Mouse (Mus musculus): ENCODE data around the gene Arf3.
"Not testable (repeated sequence)": the region's sequence is repeated elsewhere in the genome, so short reads cannot be mapped to it uniquely, and the experiment has no call there.

Arf3 gene

DNA sequence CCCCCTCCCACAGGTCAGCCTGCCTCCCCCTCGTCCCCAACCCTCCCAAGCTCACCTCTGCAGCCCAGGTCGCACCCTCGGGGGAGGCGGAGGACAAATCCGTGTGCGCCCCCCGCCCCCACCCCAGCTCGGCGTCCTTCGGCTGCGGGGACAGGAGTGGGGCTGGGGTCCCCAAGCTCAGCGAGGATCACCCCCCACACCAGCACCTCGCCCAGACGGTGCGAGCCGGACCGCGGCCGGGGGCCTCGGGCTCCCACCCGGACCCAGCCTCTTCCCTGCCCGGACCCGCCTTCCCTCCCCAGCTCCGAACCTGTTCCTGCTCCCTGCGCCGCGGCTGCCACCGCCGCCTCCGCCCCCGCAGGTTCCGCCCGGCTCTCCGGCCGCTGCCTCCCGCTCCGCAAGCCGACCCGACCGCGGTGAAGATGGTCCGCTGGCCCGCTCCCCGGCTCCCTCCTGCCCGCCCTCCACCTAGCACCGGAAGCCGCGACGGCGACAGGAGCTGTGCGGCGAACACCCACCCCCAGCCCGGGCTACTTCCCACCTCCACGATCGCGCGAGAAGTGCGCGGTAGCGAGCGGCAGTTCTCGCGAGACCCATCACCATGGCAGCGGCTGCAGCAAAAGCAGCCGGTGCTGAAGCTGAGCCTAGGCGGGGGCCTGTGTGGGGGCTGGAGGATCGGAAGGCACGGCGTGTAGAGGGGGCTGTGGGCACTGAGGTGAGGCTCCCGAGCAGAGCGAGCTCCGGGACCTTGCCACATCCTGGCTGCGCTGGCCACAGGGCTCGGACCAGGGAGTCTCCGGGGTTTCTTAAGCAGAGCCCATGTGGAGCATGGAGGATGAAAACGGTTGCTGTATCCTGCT lies at the start of gene Arf3:
Arf3 (minus strand) TSS at position 545 of the 860 bp plus-strand sequence.
- peak; percentile 82 for DNase-seq (ENCODE audit: extremely low spot score, low read depth, low spot score)

GRCm38 (mm10) chr15:98810212-98810611 lies 47.2 kb upstream of the Arf3 start:
- DNase-seq (ENCODE audit: extremely low spot score, low read depth, low spot score) = not testable (repeated sequence)

GRCm38 (mm10) chr15:98809390-98809789 lies 46.4 kb upstream of the Arf3 start, which contains the start of gene Ddn:
TSS of gene Ddn (minus strand) at chr15:98809490.
- no peak for DNase-seq (ENCODE audit: extremely low spot score, low read depth, low spot score)

DNA sequence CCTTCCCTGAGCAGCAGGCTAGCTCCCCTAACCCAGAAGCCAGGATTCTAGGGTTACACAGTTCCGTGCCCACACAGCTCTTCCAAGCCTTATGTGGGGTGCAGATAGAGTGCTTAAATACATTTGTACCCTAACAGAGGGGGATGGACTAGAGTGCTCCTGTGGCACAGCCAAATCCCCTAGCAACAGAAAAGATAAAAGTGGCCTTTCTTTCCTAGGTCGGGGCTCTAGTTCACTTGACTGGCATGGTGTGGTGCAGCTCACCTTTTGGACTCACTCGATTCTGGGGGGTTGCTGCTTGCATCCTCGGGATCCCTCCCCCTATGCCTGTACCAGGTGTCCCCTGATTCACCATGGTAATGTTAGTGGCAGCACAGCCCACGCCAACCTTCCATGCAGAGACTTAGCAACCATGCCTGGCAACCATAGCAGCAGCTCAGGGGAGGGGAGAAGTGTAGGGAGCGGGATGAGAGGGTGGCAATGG lies 45.7 kb upstream of the Arf3 start:
- DNase-seq (ENCODE audit: extremely low spot score, low read depth, low spot score) = no peak

DNA sequence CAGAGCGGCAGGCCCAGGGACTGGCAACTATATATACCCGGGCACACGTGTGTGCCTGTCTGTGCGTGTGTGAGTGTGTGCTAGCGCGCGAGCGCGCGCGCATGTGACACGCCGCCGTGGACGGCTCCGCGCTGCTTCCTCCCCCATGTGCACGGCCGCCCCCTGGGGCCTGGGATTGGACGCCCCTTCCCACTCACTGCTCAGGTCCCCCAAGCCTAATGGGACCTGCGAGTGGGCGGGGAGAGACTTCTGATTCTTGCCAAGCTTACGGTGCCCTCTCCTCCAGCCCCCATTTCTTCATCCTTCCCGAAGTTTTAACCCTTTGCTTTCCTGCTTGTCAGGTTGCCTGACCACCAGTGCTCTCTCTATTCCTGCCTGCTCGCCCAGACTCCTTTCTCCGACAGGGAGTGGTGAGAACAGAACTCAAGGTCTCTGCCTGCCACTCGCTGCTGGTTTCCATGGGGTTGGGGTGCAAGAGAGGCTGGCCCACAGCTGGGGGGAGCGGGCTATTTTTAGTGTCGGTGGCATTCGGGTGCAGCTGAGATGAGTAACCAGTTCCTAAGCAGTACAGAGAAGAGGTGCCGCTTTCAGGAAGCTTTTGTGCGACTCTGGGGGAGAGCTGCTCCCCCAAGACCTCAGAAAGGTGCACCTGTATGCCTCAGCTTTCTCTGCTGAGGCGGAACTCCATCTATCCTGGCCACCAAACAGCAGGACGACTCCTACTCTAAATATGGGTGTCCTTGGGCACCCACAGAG lies 45.1 kb upstream of the Arf3 start:
- no peak for DNase-seq (ENCODE audit: extremely low spot score, low read depth, low spot score)

DNA sequence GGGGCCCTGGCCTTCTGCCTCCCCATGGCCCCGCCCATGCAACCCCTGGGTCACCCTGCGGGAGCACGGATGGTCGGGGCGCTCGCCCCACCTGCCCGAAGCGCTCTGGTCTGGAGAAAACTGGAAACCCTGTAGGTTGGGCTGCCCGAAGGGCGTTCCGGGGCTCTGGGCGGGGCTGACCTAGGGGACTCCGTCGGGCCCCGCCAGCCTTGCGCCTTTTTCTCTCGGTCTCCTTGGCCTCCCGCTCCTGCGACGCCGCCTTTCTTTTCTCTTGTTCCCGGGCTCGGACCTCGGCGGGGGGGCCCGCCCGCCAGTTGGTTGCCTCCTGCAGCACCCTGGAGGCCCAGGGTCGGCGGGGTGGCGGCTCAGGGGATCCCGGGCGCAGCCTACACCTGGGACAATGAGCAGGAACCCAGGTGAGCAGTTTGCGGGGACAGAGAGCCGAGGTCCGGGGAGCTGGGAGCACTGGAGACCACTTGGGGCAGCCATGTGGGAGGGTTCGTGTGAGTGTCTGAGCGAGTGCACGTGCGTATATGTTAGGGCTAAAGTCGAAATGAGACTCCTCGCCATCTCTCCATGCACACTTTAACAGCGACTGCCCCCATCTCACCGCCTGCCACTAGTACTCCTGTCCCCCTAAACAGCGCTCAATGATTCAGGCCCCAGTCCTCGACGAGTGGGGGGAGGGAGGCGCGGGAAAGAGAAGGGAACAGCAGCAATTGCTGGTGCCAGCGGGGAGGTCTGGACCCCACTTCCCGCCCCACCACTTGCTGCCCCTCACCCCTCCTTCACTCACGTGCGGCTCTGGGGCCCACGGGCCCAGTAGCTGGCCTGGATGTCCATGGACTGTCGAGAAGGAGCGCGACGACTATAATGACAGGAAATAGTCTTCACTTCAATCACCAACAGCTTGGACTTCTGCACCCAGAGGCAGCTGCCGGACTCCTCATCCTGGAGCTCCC lies 44.1 kb upstream of the Arf3 start:
- no peak for DNase-seq (ENCODE audit: extremely low spot score, low read depth, low spot score)

- DNase-seq (ENCODE audit: extremely low spot score, low read depth, low spot score) = no peak
These were observed 43.2 kb upstream of the Arf3 start for GRCm38 (mm10) chr15:98806071-98806808.

GRCm38 (mm10) chr15:98805324-98806040 lies 42.5 kb upstream of the Arf3 start:
- DNase-seq (ENCODE audit: extremely low spot score, low read depth, low spot score) = no peak

GRCm38 (mm10) chr15:98804054-98804453 lies 41.0 kb upstream of the Arf3 start:
- DNase-seq (ENCODE audit: extremely low spot score, low read depth, low spot score) = peak; percentile 53

GRCm38 (mm10) chr15:98802926-98803325 lies 39.9 kb upstream of the Arf3 start:
- DNase-seq (ENCODE audit: extremely low spot score, low read depth, low spot score) = no peak

GRCm38 (mm10) chr15:98799396-98799795 lies 36.4 kb upstream of the Arf3 start:
- peak; percentile 68 for DNase-seq (ENCODE audit: extremely low spot score, low read depth, low spot score)

DNA sequence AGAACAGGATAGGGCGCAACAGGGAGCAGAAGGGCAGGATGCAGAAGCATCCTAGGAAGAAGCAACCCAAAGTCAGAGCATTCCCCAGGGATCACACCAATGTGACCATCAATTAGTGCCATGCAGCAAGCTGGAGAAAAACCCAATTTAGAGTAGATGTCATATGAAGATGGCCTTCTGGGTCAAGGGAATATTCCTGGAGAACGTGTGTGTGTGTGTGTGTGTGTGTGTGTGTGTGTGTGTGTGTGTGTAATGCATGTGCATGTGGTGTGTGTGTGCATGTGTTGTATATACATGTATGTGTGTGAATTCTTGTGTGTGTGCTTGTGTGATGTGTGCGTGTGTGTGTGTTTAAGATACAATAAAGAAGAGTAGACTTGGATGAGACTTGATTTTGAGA lies 35.9 kb upstream of the Arf3 start:
- no peak for DNase-seq (ENCODE audit: extremely low spot score, low read depth, low spot score)

GRCm38 (mm10) chr15:98797835-98798492 lies 35.0 kb upstream of the Arf3 start:
- DNase-seq (ENCODE audit: extremely low spot score, low read depth, low spot score) = no peak

DNA sequence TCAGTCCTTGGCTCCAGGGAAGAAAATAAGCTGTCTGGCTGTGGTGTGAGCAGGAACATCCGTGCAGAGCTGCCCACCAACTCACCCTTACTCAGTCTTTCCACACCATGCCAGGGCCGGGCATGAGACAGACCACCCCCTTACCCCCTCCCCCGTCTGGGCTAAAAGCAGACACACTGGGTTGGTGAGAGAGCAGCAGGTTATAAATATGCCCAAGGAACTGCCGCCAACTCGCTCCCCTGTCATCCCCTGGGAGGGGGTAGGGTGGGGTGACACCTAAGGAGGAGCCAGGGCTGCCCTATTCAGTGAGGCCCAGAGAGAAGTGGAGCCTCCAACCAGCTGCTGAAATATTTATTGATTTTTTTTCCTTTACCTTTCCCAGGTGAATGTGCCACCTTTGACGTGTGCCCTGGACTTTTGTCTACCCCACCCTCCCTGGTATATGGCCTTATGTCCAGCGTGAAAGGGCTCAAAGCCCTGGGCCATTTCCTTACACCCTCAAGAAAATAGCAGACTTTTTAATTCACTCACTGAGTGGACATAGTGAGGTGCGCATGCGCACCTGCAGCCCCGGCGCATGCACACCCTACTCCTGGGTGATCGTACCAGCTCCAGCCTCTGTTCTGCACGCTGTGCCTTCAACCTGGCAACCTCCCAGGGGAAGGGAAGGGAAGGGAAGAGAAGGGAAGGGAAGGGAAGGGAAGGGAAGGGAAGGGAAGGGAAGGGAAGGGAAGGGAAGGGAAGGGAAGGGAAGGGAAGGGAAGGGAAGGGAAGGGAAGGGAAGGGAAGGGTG lies 34.0 kb upstream of the Arf3 start:
- no peak for DNase-seq (ENCODE audit: extremely low spot score, low read depth, low spot score)

DNA sequence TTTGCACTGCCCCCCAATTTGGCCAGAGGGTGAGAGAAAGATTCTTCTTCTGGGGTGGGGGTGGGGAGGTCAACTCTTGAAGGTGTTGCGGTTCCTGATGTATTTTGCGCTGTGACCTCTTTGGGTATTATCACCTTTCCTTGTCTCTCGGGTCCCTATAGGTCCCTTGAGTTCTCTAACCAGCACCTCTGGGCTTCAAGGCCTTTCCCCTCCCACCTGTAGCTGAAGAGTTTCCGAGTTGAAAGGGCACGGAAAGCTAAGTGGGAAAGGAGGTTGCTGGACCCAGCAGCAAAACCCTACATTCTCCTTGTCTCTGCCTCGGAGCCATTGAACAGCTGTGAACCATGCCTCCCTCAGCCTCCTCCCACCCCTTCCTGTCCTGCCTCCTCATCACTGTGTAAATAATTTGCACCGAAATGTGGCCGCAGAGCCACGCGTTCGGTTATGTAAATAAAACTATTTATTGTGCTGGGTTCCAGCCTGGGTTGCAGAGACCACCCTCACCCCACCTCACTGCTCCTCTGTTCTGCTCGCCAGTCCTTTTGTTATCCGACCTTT lies 30.2 kb upstream of the Arf3 start:
- no peak for DNase-seq (ENCODE audit: extremely low spot score, low read depth, low spot score)

DNA sequence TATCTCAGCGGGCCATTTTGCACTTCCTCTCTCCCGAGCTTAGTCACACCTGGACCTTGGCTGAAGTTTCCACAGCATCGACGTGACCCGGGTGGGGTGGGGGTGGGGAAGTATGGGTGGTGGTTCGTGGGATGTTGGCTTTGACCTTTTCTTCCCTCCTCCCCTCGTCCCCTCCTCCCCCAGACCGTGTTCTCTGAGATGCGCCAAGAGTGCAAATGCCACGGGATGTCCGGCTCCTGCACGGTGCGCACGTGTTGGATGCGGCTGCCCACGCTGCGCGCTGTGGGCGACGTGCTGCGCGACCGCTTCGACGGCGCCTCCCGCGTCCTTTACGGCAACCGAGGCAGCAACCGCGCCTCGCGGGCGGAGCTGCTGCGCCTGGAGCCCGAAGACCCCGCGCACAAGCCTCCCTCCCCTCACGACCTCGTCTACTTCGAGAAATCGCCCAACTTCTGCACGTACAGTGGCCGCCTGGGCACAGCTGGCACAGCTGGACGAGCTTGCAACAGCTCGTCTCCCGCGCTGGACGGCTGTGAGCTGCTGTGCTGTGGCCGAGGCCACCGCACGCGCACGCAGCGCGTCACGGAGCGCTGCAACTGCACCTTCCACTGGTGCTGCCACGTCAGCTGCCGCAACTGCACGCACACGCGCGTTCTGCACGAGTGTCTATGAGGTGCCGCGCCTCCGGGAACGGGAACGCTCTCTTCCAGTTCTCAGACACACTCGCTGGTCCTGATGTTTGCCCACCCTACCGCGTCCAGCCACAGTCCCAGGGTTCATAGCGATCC lies 29.4 kb upstream of the Arf3 start:
- no peak for DNase-seq (ENCODE audit: extremely low spot score, low read depth, low spot score)

DNA sequence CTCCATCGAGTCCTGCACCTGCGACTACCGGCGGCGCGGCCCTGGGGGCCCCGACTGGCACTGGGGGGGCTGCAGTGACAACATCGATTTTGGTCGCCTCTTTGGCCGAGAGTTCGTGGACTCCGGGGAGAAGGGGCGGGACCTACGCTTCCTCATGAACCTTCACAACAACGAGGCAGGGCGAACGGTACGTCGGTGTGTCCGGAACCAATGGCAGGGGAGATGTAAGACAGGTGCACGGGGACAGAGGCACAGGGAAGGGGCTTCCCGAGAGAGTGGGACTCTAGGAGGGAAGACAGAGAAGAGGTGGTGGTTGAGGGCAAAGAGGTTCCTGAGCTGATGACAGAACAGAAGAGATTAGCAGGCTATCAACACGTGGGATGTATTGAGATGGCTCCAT lies 28.8 kb upstream of the Arf3 start:
- no peak for DNase-seq (ENCODE audit: extremely low spot score, low read depth, low spot score)

Measured in hindlimb bud, embryonic 11.5 days (tissue).